ENCODE assay signal across 14 mouse cellular contexts in genomic region chr2:72116103-72116502, GRCm38 (mm10).
DNase-seq lines count a peak whose midpoint lies in the region; ATAC-seq and TF ChIP-seq lines count a peak whose summit lies in the region.
"Had no signal": no experiment of that assay in that cellular context is flagged by ENCODE, and none has a peak within 500 bp of the region (broad histone marks: within the 10 kb centered on the region; RNA-seq: fewer than 3 reads in every experiment).

No protein-coding gene starts in this region.

- no peaks in the 10 kb centered on the region for H3K9me3 ChIP-seq in kidney, embryonic 15.5 days (replicated peaks)
- H3K9me3 ChIP-seq: forebrain, embryonic 13.5 days; liver, embryonic 13.5 days; midbrain, embryonic 12.5 days had no signal

- no peaks in the 10 kb centered on the region for H3K36me3 ChIP-seq in kidney, embryonic 15.5 days
- H3K36me3 ChIP-seq: liver, embryonic 13.5 days; midbrain, embryonic 12.5 days had no signal

- DNase-seq in kidney, adult 11 months = peak; percentile 45
- DNase-seq in brain, embryonic 14.5 days (ENCODE audit: low read depth) = peak; percentile 48
- peak; percentile 62 for DNase-seq in cerebellum, adult 9-10 months
- DNase-seq in kidney, postnatal 10 days = peak; percentile 63
- DNase-seq in frontal cortex, postnatal 25 days (ENCODE audit: low spot score in 2 of 2) = no peak
- DNase-seq in layer of hippocampus, adult 8-10 months (ENCODE audit: low spot score in 2 of 2) = no peak
- DNase-seq: heart, postnatal 14 days; liver, embryonic 13.5 days; lung, postnatal 4 days; thymus, postnatal 4 days had no signal

- H3K27me3 ChIP-seq in kidney, embryonic 15.5 days = no peaks in the 10 kb centered on the region
- H3K27me3 ChIP-seq: forebrain, embryonic 13.5 days; liver, embryonic 13.5 days; midbrain, embryonic 12.5 days had no signal

- H3K9ac ChIP-seq in kidney, embryonic 15.5 days = no peak overlapping the region
- H3K9ac ChIP-seq: forebrain, embryonic 13.5 days; liver, embryonic 13.5 days; midbrain, embryonic 12.5 days had no signal

- H3K4me1 ChIP-seq in kidney, embryonic 15.5 days = peaks cover 26% of the 10 kb centered on the region
- H3K4me1 ChIP-seq: midbrain, embryonic 12.5 days had no signal

- ATAC-seq in kidney, embryonic 15.5 days (replicated peaks; ENCODE audit: low FRiP score) = no peak
- ATAC-seq: forebrain, embryonic 13.5 days had no signal

- TF ChIP-seq POLR2A in brain, embryonic 14.5 days (IDR thresholded peaks at IDR 0.05; ENCODE audit: borderline replicate concordance, extremely low read depth, insufficient read depth, insufficient read length, poor library complexity, severe bottlenecking) = no peak

- WGBS in kidney, embryonic 15.5 days = 57% methylated on average over 7 of the region's 7 CpGs

- TF ChIP-seq CTCF in brain, embryonic 14.5 days (IDR thresholded peaks at IDR 0.05; ENCODE audit: borderline replicate concordance, extremely low read depth, insufficient read depth, insufficient read length) = no peak

- H3K4me3 ChIP-seq in kidney, embryonic 15.5 days (replicated peaks) = no peak overlapping the region
- H3K4me3 ChIP-seq: forebrain, embryonic 13.5 days; liver, embryonic 13.5 days; midbrain, embryonic 12.5 days; myocyte had no signal

- no peak overlapping the region for H3K27ac ChIP-seq in kidney, embryonic 15.5 days
- H3K27ac ChIP-seq: forebrain, embryonic 13.5 days; liver, embryonic 13.5 days; midbrain, embryonic 12.5 days had no signal

- H3K4me2 ChIP-seq in kidney, embryonic 15.5 days = no peak overlapping the region
- H3K4me2 ChIP-seq: forebrain, embryonic 13.5 days; liver, embryonic 13.5 days; midbrain, embryonic 12.5 days had no signal

Comparison
In these comparisons a context has a peak if more than half of its experiments do, and no peak if none do; other contexts are left out.
1. DNase-seq: peak in kidney, adult 11 months (single experiment), brain, embryonic 14.5 days (single experiment), cerebellum, adult 9-10 months (single experiment) and kidney, postnatal 10 days (single experiment); none in frontal cortex, postnatal 25 days (0 of 2) and layer of hippocampus, adult 8-10 months (0 of 2).